Mouse (Mus musculus) cerebellum, adult 2 months (tissue): ENCODE measurements at regions not wholly inside any gene's neighbourhood (a gene's known extent, or its start where the extent isn't known, plus 50 kb on each side); places are given as distances from the start of the nearest gene placed in this dataset.

Experiments used
- DNase-seq, 2 experiments: peaks; one replicate each; pipeline ENCODE4 v3.0.0; 2021
- H3K27ac ChIP-seq: fragments of 200-500 bp; 2 replicates; pipeline ENCODE4 v1.5.1; 2012; ENCODE audit warnings: low read length, control low read depth, inconsistent platforms; ENCODE audit not compliant: insufficient read depth
- H3K27me3 ChIP-seq: fragments of 200-500 bp; 2 replicates; pipeline ENCODE4 v1.6.1; 2012; ENCODE audit warnings: inconsistent platforms, mild to moderate bottlenecking, low read length, moderate library complexity; ENCODE audit not compliant: control insufficient read depth, insufficient read depth
- H3K4me1 ChIP-seq: fragments of 200-500 bp; 2 replicates; pipeline ENCODE4 v1.6.1; 2011; ENCODE audit warnings: low read length; ENCODE audit not compliant: control insufficient read depth, insufficient read depth
- H3K4me3 ChIP-seq: fragments of 200-500 bp; replicated peaks from 2 replicates; pipeline ENCODE3; 2011; ENCODE audit warnings: mild to moderate bottlenecking, low read depth, low read length, control low read depth; ENCODE audit not compliant: insufficient read depth
- CTCF ChIP-seq: fragments of 200-500 bp; IDR thresholded peaks from 2 replicates; pipeline ENCODE4 v1.5.1; 2011; ENCODE audit warnings: low read depth, mild to moderate bottlenecking, control low read depth, low read length, moderate library complexity, borderline replicate concordance; ENCODE audit not compliant: insufficient read depth
- POLR2A ChIP-seq: fragments of 200-500 bp; IDR thresholded peaks from 2 replicates; pipeline ENCODE4 v1.6.1; 2011; ENCODE audit warnings: low read length, control low read depth, borderline replicate concordance; ENCODE audit not compliant: insufficient read depth
- WGBS: fragments of 180-500 bp; shearing (Covaris S2); methylation state at CpG from one replicate; pipeline ENCODE4 v1.1.7; 2018; 5-methylcytosine and 5-hydroxymethylcytosine counted together

DNA sequence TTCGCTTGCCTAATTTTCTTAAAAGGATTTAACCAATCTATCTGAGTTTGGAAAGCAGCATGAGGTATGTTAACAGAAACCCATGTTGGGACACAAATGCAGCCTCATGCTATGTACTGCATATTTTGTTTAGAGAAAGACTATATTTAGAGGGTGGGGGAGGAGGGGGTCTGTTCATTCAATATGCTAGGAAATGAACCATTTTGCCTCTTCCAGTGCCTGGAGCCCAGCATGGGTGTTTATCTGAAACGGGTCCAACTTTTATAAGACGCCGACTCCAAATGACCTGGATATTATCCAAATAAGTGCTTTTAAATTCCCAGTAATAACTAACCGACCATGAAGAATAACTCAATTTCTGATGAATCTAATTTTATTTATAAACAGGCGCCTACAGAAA lies 278.2 kb upstream of the Chd6 start:
- 25% methylated on average over 6 of the region's 6 CpGs for WGBS
- no peak overlapping the region for H3K27ac ChIP-seq
- H3K4me3 ChIP-seq: no peak overlapping the region
- TF ChIP-seq CTCF (no peak), POLR2A (no peak)
- H3K4me1 ChIP-seq: no peaks in the 10 kb centered on the region
- no peaks in the 10 kb centered on the region; the same call in 1 of the 2 replicates for H3K27me3 ChIP-seq
- no peak for DNase-seq

DNA sequence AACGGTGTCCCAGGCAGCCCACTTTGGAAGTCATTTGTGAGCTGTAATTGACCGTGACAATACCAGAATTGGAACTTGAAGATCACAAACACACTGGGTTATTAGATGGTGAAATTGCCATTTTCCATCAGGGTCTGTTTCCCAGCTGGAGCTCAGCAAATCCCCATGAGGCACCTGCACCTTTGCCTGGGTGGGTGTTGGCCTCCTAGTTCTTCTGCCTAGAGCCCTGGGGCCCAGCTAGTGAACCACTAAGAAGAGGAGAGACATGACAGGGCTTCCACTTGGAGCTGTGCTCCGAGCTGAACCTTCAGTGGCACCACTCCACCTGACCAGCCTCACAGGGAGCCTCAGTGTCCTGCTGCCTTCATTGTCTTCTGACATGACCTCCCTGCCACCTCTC lies 273.5 kb upstream of the Chd6 start:
- Histone ChIP-seq H3K4me3 (no peak overlapping the region), H3K27ac (no peak overlapping the region), H3K27me3 (no peaks in the 10 kb centered on the region), H3K4me1 (no peaks in the 10 kb centered on the region)
- no peak for TF ChIP-seq CTCF
- no peak for TF ChIP-seq POLR2A
- DNase-seq: no peak
- 50% methylated on average over 3 of the region's 3 CpGs for WGBS

DNA sequence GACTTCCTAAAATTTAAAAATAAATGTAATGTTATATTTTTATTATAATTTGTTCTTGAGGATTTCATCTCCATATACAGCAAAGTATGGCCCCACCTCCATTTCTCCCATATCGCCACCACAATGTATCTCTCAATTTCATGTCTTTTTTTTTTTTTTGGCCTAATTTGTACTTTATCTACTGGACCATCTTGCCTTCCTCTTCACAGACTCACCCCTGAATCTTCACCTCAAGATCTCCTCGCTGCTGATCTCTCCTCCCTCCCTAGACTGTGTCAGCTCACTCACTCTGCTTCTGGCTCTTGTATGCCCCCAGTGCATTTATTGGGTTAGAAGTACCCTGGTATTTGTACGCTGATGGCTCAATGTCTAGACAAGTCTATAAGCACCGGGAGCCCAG lies 269.4 kb upstream of the Chd6 start:
- H3K27me3 ChIP-seq: no peaks in the 10 kb centered on the region
- no peak overlapping the region for H3K27ac ChIP-seq
- H3K4me1 ChIP-seq: no peaks in the 10 kb centered on the region
- 96% methylated on average over 4 of the region's 4 CpGs for WGBS
- no peak overlapping the region for H3K4me3 ChIP-seq
- no peak for TF ChIP-seq CTCF
- TF ChIP-seq POLR2A: no peak
- no peak for DNase-seq

DNA sequence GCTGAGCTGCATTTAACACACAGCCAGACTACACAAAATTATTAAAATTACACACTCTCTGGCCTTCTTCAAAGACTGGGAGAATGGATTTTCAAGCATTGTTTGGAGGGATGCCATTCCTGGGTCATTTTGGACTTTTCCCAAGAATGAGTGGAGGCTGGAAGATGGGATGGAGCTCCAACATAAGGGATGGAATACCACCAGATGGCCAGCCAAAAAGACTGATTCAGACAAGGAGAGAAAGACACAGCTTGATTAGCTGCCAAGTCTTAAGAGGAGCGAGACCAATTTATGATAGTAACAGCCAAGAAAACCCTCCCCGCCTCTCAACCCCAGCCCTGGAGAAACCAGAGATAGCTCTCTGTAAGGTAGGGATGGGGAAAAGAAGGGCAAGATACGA lies 253.4 kb upstream of the Chd6 start:
- DNase-seq: peak; percentile 29 to 61
- WGBS: 9% methylated on average over 3 of the region's 3 CpGs

DNA sequence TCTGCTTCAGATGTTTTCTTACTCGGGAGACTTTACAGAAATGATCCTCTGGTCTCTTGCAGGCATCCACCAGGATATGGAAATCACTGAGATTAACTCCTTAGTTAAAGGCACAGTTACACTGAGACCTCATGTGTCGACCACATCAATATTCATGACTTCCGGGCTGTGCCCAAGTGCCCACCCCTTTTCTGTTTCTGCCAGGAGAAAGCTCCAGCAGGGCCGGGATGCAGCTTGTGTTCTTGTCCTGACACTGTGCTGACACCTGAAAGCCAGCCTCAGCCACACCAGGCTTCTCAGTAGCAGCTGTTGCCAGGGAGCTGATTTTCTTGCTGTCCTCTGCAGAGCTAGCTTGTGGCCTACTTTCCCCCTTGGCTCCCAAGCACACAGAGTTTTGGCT lies 240.2 kb upstream of the Chd6 start:
- DNase-seq: no peak
- H3K4me1 ChIP-seq: no peaks in the 10 kb centered on the region
- H3K27me3 ChIP-seq: no peaks in the 10 kb centered on the region
- H3K27ac ChIP-seq: no peak overlapping the region
- H3K4me3 ChIP-seq: no peak overlapping the region
- 21% methylated on average over 4 of the region's 4 CpGs for WGBS
- TF ChIP-seq POLR2A: no peak
- TF ChIP-seq CTCF: no peak

More for the DNA sequence above, 253.4 kb upstream of the Chd6 start:
- H3K27ac ChIP-seq: no peak overlapping the region
- no peaks in the 10 kb centered on the region for H3K27me3 ChIP-seq
- no peaks in the 10 kb centered on the region for H3K4me1 ChIP-seq
- no peak overlapping the region for H3K4me3 ChIP-seq
- TF ChIP-seq CTCF (no peak), POLR2A (no peak)

DNA sequence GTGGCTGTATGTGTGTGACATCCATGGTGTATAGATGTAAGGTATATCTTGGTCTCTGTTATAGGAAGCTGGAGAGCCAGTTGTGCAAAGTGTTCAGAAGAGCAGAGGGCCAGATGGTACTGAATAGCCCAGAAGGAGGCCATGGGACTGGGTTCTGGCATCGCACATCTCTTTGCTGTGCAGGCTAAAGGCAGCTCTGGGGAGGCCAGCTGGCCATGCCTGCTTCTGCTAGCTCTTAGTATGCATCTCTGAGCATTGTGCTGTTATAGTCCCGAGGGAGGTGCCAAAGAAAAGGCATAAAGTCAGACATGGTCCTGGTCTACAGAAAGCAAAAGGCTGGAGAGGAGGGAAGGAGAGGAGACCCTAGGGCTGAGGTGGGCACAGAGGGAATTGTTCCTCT lies 235.1 kb upstream of the Chd6 start:
- DNase-seq: no peak
- Histone ChIP-seq H3K4me3 (no peak overlapping the region), H3K4me1 (peaks cover 5% of the 10 kb centered on the region; the same call in 1 of the 2 replicates), H3K27me3 (no peaks in the 10 kb centered on the region), H3K27ac (no peak overlapping the region)
- whole genome bisulfite sequencing: 26% methylated on average over 2 of the region's 2 CpGs
- TF ChIP-seq POLR2A (no peak), CTCF (no peak)

DNA sequence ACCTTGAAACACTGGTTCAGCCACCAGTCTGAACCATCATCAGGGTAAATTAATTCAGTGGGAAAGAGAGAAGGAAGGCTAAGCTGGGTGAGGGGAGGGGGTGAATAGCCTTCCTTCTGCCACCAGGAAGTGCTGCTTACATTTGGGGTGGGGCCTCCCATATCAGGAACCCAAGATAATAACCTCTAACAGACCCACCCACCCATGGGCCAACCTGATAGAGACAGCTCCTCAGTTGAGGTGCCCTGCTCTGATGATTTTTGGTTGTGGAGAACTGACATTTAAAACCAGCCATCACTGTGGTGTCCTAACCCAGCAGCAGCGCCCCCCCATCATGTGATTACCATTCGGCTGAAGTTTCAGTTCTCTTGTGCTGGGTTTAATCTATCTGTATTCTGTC lies 233.8 kb upstream of the Chd6 start:
- TF ChIP-seq CTCF (no peak), POLR2A (no peak)

DNA sequence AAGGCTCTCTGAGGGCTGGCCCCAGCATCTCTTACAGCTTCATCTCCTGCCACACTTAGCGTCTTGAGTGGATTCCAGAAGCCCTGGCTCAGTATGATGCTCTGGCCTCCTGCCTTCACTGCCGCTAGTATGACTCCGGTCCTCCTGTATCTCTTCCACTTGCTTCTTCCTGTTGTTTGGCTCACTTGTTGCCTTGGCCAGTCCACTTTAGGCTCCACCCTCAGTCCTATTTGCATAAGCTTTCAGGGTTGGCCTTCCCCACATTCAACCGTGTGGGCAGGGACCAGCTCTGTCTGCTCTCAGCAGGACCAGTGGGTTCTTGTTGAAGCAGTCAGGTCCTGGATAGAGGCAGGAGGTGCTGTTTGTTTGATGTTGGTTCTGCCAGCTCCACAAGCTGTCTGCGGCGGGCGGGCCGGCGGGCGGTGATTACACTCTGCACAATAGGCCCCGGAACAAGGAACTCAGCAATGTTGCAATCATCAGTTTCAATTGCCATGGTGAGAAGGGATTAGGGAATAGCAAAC lies 232.6 kb upstream of the Chd6 start:
- peak; percentile 27 to 40 for DNase-seq
- H3K4me1 ChIP-seq: peaks cover 5% of the 10 kb centered on the region; the same call in 1 of the 2 replicates
- WGBS: 6% methylated on average over 11 of the region's 11 CpGs
- TF ChIP-seq CTCF: no peak
- no peak for TF ChIP-seq POLR2A
- H3K27ac ChIP-seq: no peak overlapping the region
- no peak overlapping the region for H3K4me3 ChIP-seq
- H3K27me3 ChIP-seq: no peaks in the 10 kb centered on the region

More for the DNA sequence above, 233.8 kb upstream of the Chd6 start:
- Histone ChIP-seq H3K27ac (no peak overlapping the region), H3K27me3 (no peaks in the 10 kb centered on the region), H3K4me3 (no peak overlapping the region), H3K4me1 (peaks cover 5% of the 10 kb centered on the region; the same call in 1 of the 2 replicates)
- DNase-seq: no peak
- WGBS: 89% methylated on average over 2 of the region's 2 CpGs
